Mouse (Mus musculus): ENCODE results near the gene Tlk1.

Gene Tlk1

GRCm38 (mm10) chr2:70790246-70790645 lies 35.3 kb downstream of the Tlk1 start:
- DNase-seq (ENCODE audit: low spot score) = no peak

GRCm38 (mm10) chr2:70789331-70789730 lies 36.2 kb downstream of the Tlk1 start:
- DNase-seq (ENCODE audit: low spot score) = no peak

GRCm38 (mm10) chr2:70784447-70784846 lies 41.1 kb downstream of the Tlk1 start:
- no peak for DNase-seq (ENCODE audit: low spot score)

GRCm38 (mm10) chr2:70783504-70783903 lies 42.0 kb downstream of the Tlk1 start:
- no peak for DNase-seq (ENCODE audit: low spot score)

GRCm38 (mm10) chr2:70779634-70780033 lies 45.9 kb downstream of the Tlk1 start:
- no peak for DNase-seq (ENCODE audit: low spot score)

- DNase-seq (ENCODE audit: low spot score) = no peak
Observed at GRCm38 (mm10) chr2:70776744-70777143, 48.8 kb downstream of the Tlk1 start.

GRCm38 (mm10) chr2:70764734-70765133 lies 60.8 kb downstream of the Tlk1 start:
- no peak for DNase-seq (ENCODE audit: low spot score)

GRCm38 (mm10) chr2:70762741-70763140 lies 62.8 kb downstream of the Tlk1 start:
- no peak for DNase-seq (ENCODE audit: low spot score)

- no peak for DNase-seq (ENCODE audit: low spot score)
Observed at GRCm38 (mm10) chr2:70752149-70752548, 73.4 kb downstream of the Tlk1 start.

- no peak for DNase-seq (ENCODE audit: low spot score)
Observed at GRCm38 (mm10) chr2:70751655-70752054, 73.9 kb downstream of the Tlk1 start.

- no peak for DNase-seq (ENCODE audit: low spot score)
Observed at GRCm38 (mm10) chr2:70742588-70742987, 82.9 kb downstream of the Tlk1 start.

- DNase-seq (ENCODE audit: low spot score) = no peak
Observed at GRCm38 (mm10) chr2:70741901-70742300, 83.6 kb downstream of the Tlk1 start.

GRCm38 (mm10) chr2:70736008-70736407 lies 89.5 kb downstream of the Tlk1 start:
- DNase-seq (ENCODE audit: low spot score) = no peak

- no peak for DNase-seq (ENCODE audit: low spot score)
Observed at GRCm38 (mm10) chr2:70735534-70735933, 90.0 kb downstream of the Tlk1 start.

- no peak for DNase-seq (ENCODE audit: low spot score)
Observed at GRCm38 (mm10) chr2:70727089-70727488, 98.4 kb downstream of the Tlk1 start.

- no peak for DNase-seq (ENCODE audit: low spot score)
Observed at GRCm38 (mm10) chr2:70723610-70724243, 101.8 kb downstream of the Tlk1 start.

GRCm38 (mm10) chr2:70710878-70711277 lies 114.7 kb downstream of the Tlk1 start:
- no peak for DNase-seq (ENCODE audit: low spot score)

GRCm38 (mm10) chr2:70710236-70710635 lies 115.3 kb downstream of the Tlk1 start:
- no peak for DNase-seq (ENCODE audit: low spot score)

- no peak for DNase-seq (ENCODE audit: low spot score)
Observed at GRCm38 (mm10) chr2:70708986-70709730, 116.4 kb downstream of the Tlk1 start.

- no peak for DNase-seq (ENCODE audit: low spot score)
Observed at GRCm38 (mm10) chr2:70702403-70702802, 123.1 kb downstream of the Tlk1 start.

- DNase-seq (ENCODE audit: low spot score) = no peak
Observed at GRCm38 (mm10) chr2:70701571-70701970, 124.0 kb downstream of the Tlk1 start.

- no peak for DNase-seq (ENCODE audit: low spot score)
Observed at GRCm38 (mm10) chr2:70700851-70701250, 124.7 kb downstream of the Tlk1 start.

GRCm38 (mm10) chr2:70695712-70696111 lies 129.8 kb downstream of the Tlk1 start:
- no peak for DNase-seq (ENCODE audit: low spot score)

GRCm38 (mm10) chr2:70690195-70690594 lies 135.3 kb downstream of the Tlk1 start:
- DNase-seq (ENCODE audit: low spot score) = no peak
